Mouse (Mus musculus): Measurements from ENCODE around the gene Trpc5. TPM values are rescaled to one million over a fixed set of nuclear protein-coding genes. Genes with fewer than 3 reads are reported as not detected.

Gene Trpc5
- polyA plus RNA-seq, 1 experiment from 2014 or later = 0.04 TPM

- Histone ChIP-seq H3K9ac (no peak overlapping the region), H3K27ac (no peak overlapping the region), H3K9me3 (no peaks in the 10 kb centered on the region), H3K4me3 (no peak overlapping the region), H3K27me3 (no peaks in the 10 kb centered on the region), H3K4me1 (no peaks in the 10 kb centered on the region), H3K4me2 (no peak overlapping the region), H3K36me3 (no peaks in the 10 kb centered on the region)
- 85% methylated on average over 5 of the region's 5 CpGs for WGBS
- no peak for ATAC-seq (ENCODE audit: borderline replicate concordance, extremely low read depth, low FRiP score, low TSS enrichment)
Measured at GRCm38 (mm10) chrX:144523239-144523638, 164.7 kb downstream of the Trpc5 start.

- H3K27ac ChIP-seq = no peak overlapping the region
- ATAC-seq (ENCODE audit: borderline replicate concordance, extremely low read depth, low FRiP score, low TSS enrichment) = no peak
- H3K4me3 ChIP-seq = no peak overlapping the region
- H3K9ac ChIP-seq = no peak overlapping the region
- H3K4me1 ChIP-seq = no peaks in the 10 kb centered on the region
- WGBS = 74% methylated on average over 1 of the region's 1 CpGs
- H3K36me3 ChIP-seq = no peaks in the 10 kb centered on the region
- no peaks in the 10 kb centered on the region for H3K27me3 ChIP-seq
- no peak overlapping the region for H3K4me2 ChIP-seq
- H3K9me3 ChIP-seq = no peaks in the 10 kb centered on the region
Measured at GRCm38 (mm10) chrX:144491394-144491793, 196.6 kb downstream of the Trpc5 start.

- Histone ChIP-seq H3K4me3 (no peak overlapping the region), H3K9me3 (no peaks in the 10 kb centered on the region), H3K27me3 (no peaks in the 10 kb centered on the region), H3K36me3 (no peaks in the 10 kb centered on the region), H3K4me2 (no peak overlapping the region), H3K9ac (no peak overlapping the region), H3K27ac (no peak overlapping the region), H3K4me1 (no peaks in the 10 kb centered on the region)
- no peak for ATAC-seq (ENCODE audit: borderline replicate concordance, extremely low read depth, low FRiP score, low TSS enrichment)
- 81% methylated on average over 2 of the region's 2 CpGs for WGBS
Measured at GRCm38 (mm10) chrX:144464416-144464815, 223.6 kb downstream of the Trpc5 start.

- no peak for ATAC-seq (ENCODE audit: borderline replicate concordance, extremely low read depth, low FRiP score, low TSS enrichment)
- Histone ChIP-seq H3K27ac (no peak within 1 kb of the TSS), H3K4me2 (no peak within 1 kb of the TSS), H3K4me1 (no peaks in the 10 kb centered on the region), H3K9me3 (no peaks in the 10 kb centered on the region), H3K4me3 (no peak within 1 kb of the TSS), H3K9ac (no peak within 1 kb of the TSS), H3K27me3 (no peaks in the 10 kb centered on the region), H3K36me3 (no peaks in the 10 kb centered on the region)
- 72% methylated on average over 5 of the region's 5 CpGs for WGBS
Measured at GRCm38 (mm10) chrX:144456281-144456680, 231.7 kb downstream of the Trpc5 start, which contains the start of gene Trpc5os. TSS of gene Trpc5os (plus strand) at chrX:144456581.

GRCm38 (mm10) chrX:144423848-144424247 is 264.1 kb downstream of the Trpc5 start:
- no peaks in the 10 kb centered on the region for H3K9me3 ChIP-seq
- WGBS = 74% methylated on average over 3 of the region's 3 CpGs
- H3K4me2 ChIP-seq = no peak overlapping the region
- no peaks in the 10 kb centered on the region for H3K27me3 ChIP-seq
- H3K4me3 ChIP-seq = no peak overlapping the region
- H3K36me3 ChIP-seq = no peaks in the 10 kb centered on the region
- no peak overlapping the region for H3K27ac ChIP-seq
- H3K9ac ChIP-seq = no peak overlapping the region
- no peak for ATAC-seq (ENCODE audit: borderline replicate concordance, extremely low read depth, low FRiP score, low TSS enrichment)
- H3K4me1 ChIP-seq = no peaks in the 10 kb centered on the region

GRCm38 (mm10) chrX:144421091-144421490 is 266.9 kb downstream of the Trpc5 start:
- no peak for ATAC-seq (ENCODE audit: borderline replicate concordance, extremely low read depth, low FRiP score, low TSS enrichment)
- Histone ChIP-seq H3K9me3 (no peaks in the 10 kb centered on the region), H3K36me3 (no peaks in the 10 kb centered on the region), H3K4me3 (no peak overlapping the region), H3K4me2 (no peak overlapping the region), H3K9ac (no peak overlapping the region), H3K27ac (no peak overlapping the region), H3K4me1 (no peaks in the 10 kb centered on the region), H3K27me3 (no peaks in the 10 kb centered on the region)
- 94% methylated on average over 1 of the region's 1 CpGs for WGBS

GRCm38 (mm10) chrX:144420259-144420658 is 267.7 kb downstream of the Trpc5 start:
- no peaks in the 10 kb centered on the region for H3K4me1 ChIP-seq
- H3K27me3 ChIP-seq = no peaks in the 10 kb centered on the region
- no peaks in the 10 kb centered on the region for H3K9me3 ChIP-seq
- H3K36me3 ChIP-seq = no peaks in the 10 kb centered on the region
- no peak overlapping the region for H3K4me2 ChIP-seq
- no peak overlapping the region for H3K4me3 ChIP-seq
- ATAC-seq (ENCODE audit: borderline replicate concordance, extremely low read depth, low FRiP score, low TSS enrichment) = no peak
- no peak overlapping the region for H3K9ac ChIP-seq
- no peak overlapping the region for H3K27ac ChIP-seq
- WGBS = 38% methylated on average over 1 of the region's 1 CpGs

GRCm38 (mm10) chrX:144408036-144408435 is 279.9 kb downstream of the Trpc5 start:
- ATAC-seq (ENCODE audit: borderline replicate concordance, extremely low read depth, low FRiP score, low TSS enrichment) = no peak
- 41% methylated on average over 5 of the region's 5 CpGs for WGBS
- no peak overlapping the region for H3K4me3 ChIP-seq
- H3K27ac ChIP-seq = no peak overlapping the region
- no peaks in the 10 kb centered on the region for H3K9me3 ChIP-seq
- no peak overlapping the region for H3K4me2 ChIP-seq
- H3K4me1 ChIP-seq = no peaks in the 10 kb centered on the region
- H3K9ac ChIP-seq = no peak overlapping the region
- H3K27me3 ChIP-seq = no peaks in the 10 kb centered on the region
- H3K36me3 ChIP-seq = no peaks in the 10 kb centered on the region

- no peaks in the 10 kb centered on the region for H3K36me3 ChIP-seq
- ATAC-seq (ENCODE audit: borderline replicate concordance, extremely low read depth, low FRiP score, low TSS enrichment) = no peak; the same call in 1 of the 2 replicates
- no peaks in the 10 kb centered on the region for H3K4me1 ChIP-seq
- 36% methylated on average over 7 of the region's 7 CpGs for WGBS
- H3K4me3 ChIP-seq = no peak overlapping the region
- H3K9ac ChIP-seq = no peak overlapping the region
- no peak overlapping the region for H3K27ac ChIP-seq
- H3K9me3 ChIP-seq = no peaks in the 10 kb centered on the region
- no peaks in the 10 kb centered on the region for H3K27me3 ChIP-seq
- H3K4me2 ChIP-seq = no peak overlapping the region
Measured at GRCm38 (mm10) chrX:144403526-144403925, 284.5 kb downstream of the Trpc5 start.

GRCm38 (mm10) chrX:144374196-144374595 is 313.8 kb downstream of the Trpc5 start:
- ATAC-seq (ENCODE audit: borderline replicate concordance, extremely low read depth, low FRiP score, low TSS enrichment) = no peak
- H3K9me3 ChIP-seq = no peaks in the 10 kb centered on the region
- H3K4me3 ChIP-seq = no peak overlapping the region
- no peaks in the 10 kb centered on the region for H3K27me3 ChIP-seq
- H3K9ac ChIP-seq = no peak overlapping the region
- H3K4me1 ChIP-seq = no peaks in the 10 kb centered on the region
- H3K27ac ChIP-seq = no peak overlapping the region
- H3K4me2 ChIP-seq = no peak overlapping the region
- peaks cover 8% of the 10 kb centered on the region; the same call in 1 of the 2 replicates for H3K36me3 ChIP-seq
- WGBS = 62% methylated on average over 2 of the region's 2 CpGs

- no peak for ATAC-seq (ENCODE audit: borderline replicate concordance, extremely low read depth, low FRiP score, low TSS enrichment)
- no peak overlapping the region for H3K4me3 ChIP-seq
- H3K36me3 ChIP-seq = no peaks in the 10 kb centered on the region
- H3K9me3 ChIP-seq = no peaks in the 10 kb centered on the region
- H3K9ac ChIP-seq = no peak overlapping the region
- H3K4me1 ChIP-seq = no peaks in the 10 kb centered on the region
- H3K27me3 ChIP-seq = no peaks in the 10 kb centered on the region
- H3K4me2 ChIP-seq = no peak overlapping the region
- no peak overlapping the region for H3K27ac ChIP-seq
Measured at GRCm38 (mm10) chrX:144338355-144338754, 349.6 kb downstream of the Trpc5 start.

GRCm38 (mm10) chrX:144337938-144338337 is 350.0 kb downstream of the Trpc5 start:
- Histone ChIP-seq H3K27me3 (no peaks in the 10 kb centered on the region), H3K4me3 (no peak overlapping the region), H3K9ac (no peak overlapping the region), H3K36me3 (no peaks in the 10 kb centered on the region), H3K27ac (no peak overlapping the region), H3K4me1 (no peaks in the 10 kb centered on the region), H3K4me2 (no peak overlapping the region), H3K9me3 (no peaks in the 10 kb centered on the region)
- ATAC-seq (ENCODE audit: borderline replicate concordance, extremely low read depth, low FRiP score, low TSS enrichment) = no peak

GRCm38 (mm10) chrX:144335332-144336015 is 352.5 kb downstream of the Trpc5 start:
- Histone ChIP-seq H3K27me3 (no peaks in the 10 kb centered on the region), H3K4me3 (no peak overlapping the region), H3K4me2 (no peak overlapping the region), H3K9ac (no peak overlapping the region), H3K4me1 (no peaks in the 10 kb centered on the region), H3K36me3 (no peaks in the 10 kb centered on the region), H3K27ac (no peak overlapping the region), H3K9me3 (no peaks in the 10 kb centered on the region)
- no peak for ATAC-seq (ENCODE audit: borderline replicate concordance, extremely low read depth, low FRiP score, low TSS enrichment)
- WGBS = 65% methylated on average over 8 of the region's 8 CpGs
